Mouse (Mus musculus): ENCODE measurements around the gene Hist1h2ae.
"Not testable (repeated sequence)": the region's sequence is repeated elsewhere in the genome, so short reads cannot be mapped to it uniquely, and the experiment has no call there.

GRCm38 (mm10) chr13:23574546-23575170 lies 3.6 kb upstream of the Hist1h2ae start:
- not testable (repeated sequence) for TF ChIP-seq CTCF (IDR thresholded peaks at IDR 0.05; ENCODE audit: low read depth, low read length); POLR2A (IDR thresholded peaks at IDR 0.05; ENCODE audit: borderline replicate concordance, low read depth, low read length)
